Mouse (Mus musculus) liver, postnatal 0 days (tissue): ENCODE results near the gene Shisal2b. TPM values are rescaled to one million over a fixed set of nuclear protein-coding genes. Genes with fewer than 3 reads are reported as not detected.

Experiments used
- ATAC-seq: fragments of 200-750 bp; cut with Nextera tagmentation; 2 replicates; pipeline ENCODE4 v1.8.0; 2017; ENCODE audit warnings: mild to moderate bottlenecking, moderate library complexity
- DNase-seq: peaks from one replicate; pipeline ENCODE4 v3.0.0-alpha.2; 2016
- H3K27ac ChIP-seq: fragments of 300-500 bp; sonication (generic); 2 replicates; pipeline ENCODE4 v1.5.1; 2014; ENCODE audit warnings: antibody characterized with exemption, moderate library complexity, mild to moderate bottlenecking, low read depth
- H3K27me3 ChIP-seq: fragments of 300-500 bp; sonication (generic); 2 replicates; pipeline ENCODE4 v1.6.1; 2014; ENCODE audit warnings: low read length, control low read depth, mixed read lengths; ENCODE audit not compliant: insufficient read depth
- H3K36me3 ChIP-seq: fragments of 300-500 bp; sonication (generic); replicated peaks from 2 replicates; pipeline ENCODE4 v1.6.1; 2014; ENCODE audit warnings: mild to moderate bottlenecking, control low read depth, low read length, moderate library complexity, mixed read lengths; ENCODE audit not compliant: insufficient read depth
- H3K4me1 ChIP-seq: fragments of 300-500 bp; sonication (generic); 2 replicates; pipeline ENCODE4 v1.6.1; 2014; ENCODE audit warnings: antibody characterized with exemption, mild to moderate bottlenecking, control low read depth; ENCODE audit not compliant: insufficient read depth
- H3K4me2 ChIP-seq: fragments of 300-500 bp; sonication (generic); 2 replicates; pipeline ENCODE4 v1.6.1; 2014; ENCODE audit warnings: low read depth, mild to moderate bottlenecking, low read length, moderate library complexity, mixed read lengths
- H3K4me3 ChIP-seq: fragments of 300-500 bp; sonication (generic); 2 replicates; pipeline ENCODE4 v1.5.1; 2014; ENCODE audit warnings: low read depth, low read length
- H3K9ac ChIP-seq: fragments of 300-500 bp; sonication (generic); replicated peaks from 2 replicates; pipeline ENCODE4 v1.6.1; 2014; ENCODE audit warnings: mild to moderate bottlenecking, moderate library complexity
- H3K9me3 ChIP-seq: fragments of 300-500 bp; sonication (generic); 2 replicates; pipeline ENCODE4 v1.6.1; 2016; ENCODE audit warnings: mild to moderate bottlenecking, control low read depth, low read length, mixed read lengths
- CTCF ChIP-seq: sonication (generic); IDR thresholded peaks from 2 replicates; pipeline ENCODE4 v1.5.1; 2016; ENCODE audit warnings: antibody characterized with exemption, low read depth
- EP300 ChIP-seq: IDR thresholded peaks from 2 replicates; pipeline ENCODE4 v1.6.1; 2016; ENCODE audit warnings: antibody characterized with exemption, low read depth, mild to moderate bottlenecking
- WGBS: fragments of 180-500 bp; shearing (Covaris S2); extraction: QIAGEN DNeasy Blood & Tissue Kit; methylation state at CpG from one replicate; pipeline ENCODE4 v1.1.7; 2014; ENCODE audit not compliant: insufficient replicate concordance; 5-methylcytosine and 5-hydroxymethylcytosine counted together
- polyA plus RNA-seq: library from polyadenylated mRNA; unstranded; fragments of >200 nt; fragmentation: Nextera tagmentation; extraction: Ambion mirVana; gene quantifications from 2 replicates; pipeline ENCODE4 v1.2.1, GENCODE M21; 2015

The Shisal2b gene
- polyA plus RNA-seq, 1 experiment from 2014 or later, result not detected

GRCm38 (mm10) chr13:104843295-104844089, 20.2 kb downstream of the Shisal2b start:
- Histone ChIP-seq H3K4me3 (no peak overlapping the region), H3K9ac (no peak overlapping the region), H3K27me3 (no peaks in the 10 kb centered on the region), H3K36me3 (peaks cover 4% of the 10 kb centered on the region), H3K27ac (no peak overlapping the region), H3K4me1 (no peaks in the 10 kb centered on the region), H3K9me3 (no peaks in the 10 kb centered on the region), H3K4me2 (no peak overlapping the region)
- DNase-seq (no peak), ATAC-seq (no peak)
- TF ChIP-seq EP300, result no peak
- TF ChIP-seq CTCF, result no peak
- WGBS, result 85% methylated on average over 7 of the region's 13 CpGs

GRCm38 (mm10) chr13:104841937-104842336, 21.8 kb downstream of the Shisal2b start:
- Histone ChIP-seq H3K9ac (no peak overlapping the region), H3K4me2 (no peak overlapping the region), H3K36me3 (peaks cover 13% of the 10 kb centered on the region), H3K27ac (no peak overlapping the region), H3K4me3 (no peak overlapping the region), H3K9me3 (no peaks in the 10 kb centered on the region), H3K27me3 (no peaks in the 10 kb centered on the region), H3K4me1 (no peaks in the 10 kb centered on the region)
- WGBS, result 56% methylated on average over 4 of the region's 4 CpGs
- no peak for DNase-seq
- no peak for TF ChIP-seq EP300
- TF ChIP-seq CTCF, result no peak
- no peak for ATAC-seq

DNA sequence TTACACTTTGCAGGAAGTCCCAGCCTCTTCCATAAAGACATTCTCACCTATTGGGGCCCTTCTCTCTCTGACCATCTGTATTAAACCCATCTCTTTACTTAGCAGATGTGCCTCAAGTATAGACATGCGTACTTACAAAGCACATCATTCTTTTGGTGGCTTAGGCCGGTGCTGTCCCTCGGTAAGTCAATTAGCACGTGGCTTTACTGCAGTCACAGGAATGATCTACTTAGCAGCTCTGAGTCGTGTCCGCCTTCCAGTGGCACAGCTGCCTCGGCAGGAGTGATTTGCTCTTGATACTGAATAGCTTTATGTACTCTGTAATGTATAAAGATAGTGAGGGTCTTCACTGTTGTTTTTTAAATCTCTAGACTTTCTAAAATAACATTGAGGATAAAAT, 26.1 kb downstream of the Shisal2b start:
- 82% methylated on average over 7 of the region's 7 CpGs for WGBS
- no peak overlapping the region for H3K9ac ChIP-seq
- no peaks in the 10 kb centered on the region for H3K4me1 ChIP-seq
- DNase-seq (no peak), ATAC-seq (no peak)
- no peak overlapping the region for H3K4me3 ChIP-seq
- no peaks in the 10 kb centered on the region for H3K27me3 ChIP-seq
- H3K4me2 ChIP-seq, result no peak overlapping the region
- peaks cover 27% of the 10 kb centered on the region for H3K36me3 ChIP-seq
- no peak overlapping the region for H3K27ac ChIP-seq
- TF ChIP-seq EP300 (no peak), CTCF (no peak)
- no peaks in the 10 kb centered on the region for H3K9me3 ChIP-seq

DNA sequence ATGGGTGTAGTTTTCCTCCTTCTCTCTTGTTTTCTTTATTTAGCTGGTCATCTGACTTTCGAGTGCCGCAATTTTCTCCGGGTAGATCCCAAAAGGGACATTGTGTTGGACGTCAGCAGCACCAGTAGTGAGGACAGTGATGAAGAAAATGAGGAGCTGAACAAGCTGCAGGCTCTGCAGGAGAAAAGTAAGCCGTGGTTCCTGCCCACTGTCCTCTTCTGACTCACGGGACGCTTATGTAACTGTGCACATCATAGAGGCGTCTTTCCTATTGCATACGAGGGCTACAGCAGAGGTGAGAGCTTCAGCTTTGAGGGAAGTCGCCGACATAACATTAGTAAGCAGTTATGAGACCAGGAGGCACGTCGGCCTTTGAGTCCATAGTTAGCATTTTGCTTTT, 30.9 kb downstream of the Shisal2b start:
- no peak for DNase-seq
- Histone ChIP-seq H3K4me3 (no peak overlapping the region), H3K9ac (no peak overlapping the region), H3K27ac (no peak overlapping the region), H3K4me1 (no peaks in the 10 kb centered on the region), H3K4me2 (no peak overlapping the region), H3K9me3 (0 out of 2 replicates have a peak, but pooled peaks cover 4% of the 10 kb centered on the region), H3K27me3 (no peaks in the 10 kb centered on the region), H3K36me3 (peaks cover 37% of the 10 kb centered on the region)
- ATAC-seq, result no peak
- WGBS, result 82% methylated on average over 13 of the region's 13 CpGs
- TF ChIP-seq CTCF, result no peak
- no peak for TF ChIP-seq EP300

GRCm38 (mm10) chr13:104825470-104825869, 38.2 kb downstream of the Shisal2b start:
- no peak for ATAC-seq

DNA sequence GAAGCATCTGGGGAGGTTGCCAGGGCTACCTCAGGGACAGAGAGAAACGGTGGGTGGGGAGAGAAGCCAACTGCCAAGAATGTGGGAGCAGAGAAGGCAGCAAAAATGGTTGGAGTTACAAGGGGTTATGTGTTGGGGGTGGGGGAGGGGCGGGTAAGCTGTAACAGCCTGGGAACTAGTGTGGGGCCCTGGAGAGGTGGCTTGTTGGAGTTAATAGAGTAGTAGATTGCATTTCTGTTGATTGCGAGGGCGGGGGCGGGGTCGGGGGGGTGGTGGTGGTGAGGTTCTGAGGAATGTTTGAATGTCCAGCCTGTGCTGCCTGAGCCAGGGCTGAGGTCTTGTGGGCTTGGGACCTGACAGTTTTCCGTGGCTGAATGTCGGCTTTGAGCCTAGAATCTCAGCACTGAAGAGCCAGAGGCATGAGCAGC, 41.3 kb downstream of the Shisal2b start:
- peaks cover 8% of the 10 kb centered on the region; the same call in 1 of the 2 replicates for H3K36me3 ChIP-seq
- peaks cover 9% of the 10 kb centered on the region; the same call in 1 of the 2 replicates for H3K4me1 ChIP-seq
- H3K27me3 ChIP-seq, result no peaks in the 10 kb centered on the region
- no peak overlapping the region for H3K4me2 ChIP-seq
- H3K27ac ChIP-seq, result no peak overlapping the region
- peaks cover 5% of the 10 kb centered on the region for H3K9me3 ChIP-seq
- TF ChIP-seq EP300 (no peak), CTCF (no peak)
- H3K9ac ChIP-seq, result no peak overlapping the region
- DNase-seq, result no peak
- ATAC-seq, result no peak
- 63% methylated on average over 8 of the region's 8 CpGs for WGBS
- H3K4me3 ChIP-seq, result no peak overlapping the region

More at GRCm38 (mm10) chr13:104825470-104825869, 38.2 kb downstream of the Shisal2b start:
- no peak for TF ChIP-seq EP300
- no peak for TF ChIP-seq CTCF
- H3K27me3 ChIP-seq, result no peaks in the 10 kb centered on the region
- H3K4me3 ChIP-seq, result no peak overlapping the region
- no peak overlapping the region for H3K27ac ChIP-seq
- WGBS, result 58% methylated on average over 2 of the region's 2 CpGs
- H3K9ac ChIP-seq, result no peak overlapping the region
- no peak for DNase-seq
- 0 out of 2 replicates have a peak, but pooled peaks cover 2% of the 10 kb centered on the region for H3K4me1 ChIP-seq
- peaks cover 11% of the 10 kb centered on the region for H3K9me3 ChIP-seq
- H3K36me3 ChIP-seq, result peaks cover 17% of the 10 kb centered on the region
- H3K4me2 ChIP-seq, result no peak overlapping the region
